Mouse (Mus musculus) embryonic fibroblast, embryonic 13.5 days (primary cell): Measurements from ENCODE around the gene Rb1. TPM values are rescaled to one million over a fixed set of nuclear protein-coding genes. Genes with fewer than 3 reads are reported as not detected.

Source experiments
- H3K27ac ChIP-seq: 2 replicates; pipeline ENCODE4 v1.5.1; 2012; ENCODE audit warnings: low read length, control low read depth, inconsistent platforms; ENCODE audit not compliant: insufficient read depth
- H3K4me1 ChIP-seq: 2 replicates; pipeline ENCODE4 v1.6.1; 2011; ENCODE audit warnings: low read length; ENCODE audit not compliant: control insufficient read depth, insufficient read depth
- H3K4me3 ChIP-seq: 2 replicates; pipeline ENCODE4 v1.5.1; 2011; ENCODE audit warnings: mild to moderate bottlenecking, control low read depth, low read length; ENCODE audit not compliant: insufficient read depth
- CTCF ChIP-seq: IDR thresholded peaks from 2 replicates; pipeline ENCODE4 v1.5.1; 2011; ENCODE audit warnings: mild to moderate bottlenecking, control low read depth, low read length, moderate library complexity, borderline replicate concordance; ENCODE audit not compliant: insufficient read depth
- POLR2A ChIP-seq: IDR thresholded peaks from 2 replicates; pipeline ENCODE4 v1.6.1; 2011; ENCODE audit warnings: low read depth, mild to moderate bottlenecking, control low read depth, low read length, moderate library complexity
- polyA plus RNA-seq: library from polyadenylated mRNA; stranded (reverse); fragments of >200 nt; gene quantifications from 2 replicates; pipeline ENCODE4 v1.2.4, GENCODE M21; 2011; ENCODE audit warnings: low read depth; ENCODE audit not compliant: missing spikeins, insufficient read length

The Rb1 gene
- polyA plus RNA-seq, 1 experiment = 16.0 TPM

- Histone ChIP-seq H3K27ac (no peak overlapping the region), H3K4me1 (no peaks in the 10 kb centered on the region; the same call in 1 of the 2 replicates), H3K4me3 (no peak overlapping the region)
- no peak for TF ChIP-seq CTCF
Observed at GRCm38 (mm10) chr14:73226346-73226745, 99.3 kb downstream of the Rb1 start.

- no peak for TF ChIP-seq CTCF
- TF ChIP-seq POLR2A = no peak
- H3K4me1 ChIP-seq = no peaks in the 10 kb centered on the region; the same call in 1 of the 2 replicates
- H3K4me3 ChIP-seq = no peak overlapping the region
- H3K27ac ChIP-seq = no peak overlapping the region
Observed at GRCm38 (mm10) chr14:73222316-73222970, 103.2 kb downstream of the Rb1 start.

GRCm38 (mm10) chr14:73217062-73217461 is 108.6 kb downstream of the Rb1 start:
- Histone ChIP-seq H3K4me3 (no peak overlapping the region), H3K27ac (no peak overlapping the region), H3K4me1 (no peaks in the 10 kb centered on the region)
- TF ChIP-seq CTCF (no peak), POLR2A (no peak)

- no peak overlapping the region for H3K4me3 ChIP-seq
- TF ChIP-seq POLR2A (no peak), CTCF (no peak)
- no peak overlapping the region for H3K27ac ChIP-seq
- H3K4me1 ChIP-seq = no peaks in the 10 kb centered on the region
Observed at GRCm38 (mm10) chr14:73211477-73211876, 114.1 kb downstream of the Rb1 start.

- TF ChIP-seq CTCF = no peak
- no peak for TF ChIP-seq POLR2A
- no peak overlapping the region for H3K27ac ChIP-seq
- no peaks in the 10 kb centered on the region for H3K4me1 ChIP-seq
- no peak overlapping the region for H3K4me3 ChIP-seq
Observed at GRCm38 (mm10) chr14:73210196-73210595, 115.4 kb downstream of the Rb1 start.

GRCm38 (mm10) chr14:73209262-73209661 is 116.4 kb downstream of the Rb1 start:
- no peaks in the 10 kb centered on the region for H3K4me1 ChIP-seq
- no peak overlapping the region for H3K4me3 ChIP-seq
- TF ChIP-seq POLR2A (no peak), CTCF (no peak)
- H3K27ac ChIP-seq = no peak overlapping the region

GRCm38 (mm10) chr14:73204016-73204415 is 121.6 kb downstream of the Rb1 start:
- Histone ChIP-seq H3K4me3 (no peak overlapping the region), H3K27ac (no peak overlapping the region), H3K4me1 (no peaks in the 10 kb centered on the region)
- TF ChIP-seq CTCF (no peak), POLR2A (no peak)

- Histone ChIP-seq H3K4me1 (no peaks in the 10 kb centered on the region), H3K27ac (no peak overlapping the region), H3K4me3 (no peak overlapping the region)
- TF ChIP-seq POLR2A (no peak), CTCF (no peak)
Observed at GRCm38 (mm10) chr14:73201447-73201846, 124.2 kb downstream of the Rb1 start.

GRCm38 (mm10) chr14:73199058-73199457 is 126.6 kb downstream of the Rb1 start:
- H3K4me3 ChIP-seq = no peak overlapping the region
- no peak overlapping the region for H3K27ac ChIP-seq
- TF ChIP-seq CTCF (no peak), POLR2A (no peak)
- no peaks in the 10 kb centered on the region for H3K4me1 ChIP-seq

- no peak overlapping the region for H3K27ac ChIP-seq
- TF ChIP-seq POLR2A (no peak), CTCF (no peak)
- H3K4me3 ChIP-seq = no peak overlapping the region
- no peaks in the 10 kb centered on the region for H3K4me1 ChIP-seq
Observed at GRCm38 (mm10) chr14:73186875-73187274, 138.7 kb downstream of the Rb1 start.
